Mouse (Mus musculus) small intestine, adult 2 months (tissue): ENCODE results near the gene Olfr766-ps1.

ENCODE experiments used
- CTCF ChIP-seq: fragments of 200-500 bp; IDR thresholded peaks from 2 replicates; pipeline ENCODE4 v1.5.1; 2012; ENCODE audit warnings: low read depth, mild to moderate bottlenecking, control low read depth, inconsistent platforms, low read length, moderate library complexity, mixed read lengths; ENCODE audit not compliant: insufficient replicate concordance, insufficient read length; ENCODE audit errors: extremely low read depth
- POLR2A ChIP-seq: fragments of 200-500 bp; IDR thresholded peaks from 2 replicates; pipeline ENCODE4 v1.6.1; 2012; ENCODE audit warnings: low read depth, mild to moderate bottlenecking, control low read depth, inconsistent platforms, low read length, moderate library complexity

DNA sequence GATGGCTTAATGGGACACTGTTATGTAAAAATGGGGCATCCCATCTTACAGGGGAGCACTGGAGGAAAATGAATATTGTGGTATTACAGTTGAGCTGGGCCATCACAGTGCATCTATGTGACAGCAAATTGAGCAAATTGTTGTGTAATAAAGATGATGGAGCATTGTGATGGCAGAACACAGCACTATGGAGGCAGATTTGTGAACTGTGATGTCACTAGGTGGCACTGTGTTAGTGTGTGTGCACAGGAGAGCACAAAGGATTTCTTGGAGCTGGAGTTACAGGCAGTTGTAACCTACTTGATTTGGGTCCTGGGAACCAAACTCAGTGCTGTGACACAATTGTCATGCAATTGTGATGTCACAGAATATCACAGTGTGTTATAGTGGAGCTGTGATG, 45.5 kb downstream of the Olfr766-ps1 start:
- TF ChIP-seq POLR2A, result no peak
- TF ChIP-seq CTCF, result no peak
